Mouse (Mus musculus): ENCODE results near the gene Dnmt1.

GRCm38 (mm10) chr9:21002270-21002626, 42.6 kb upstream of the Dnmt1 start:
- no peak for TF ChIP-seq POLR2A (IDR thresholded peaks at IDR 0.05; ENCODE audit: extremely low read depth, insufficient read depth, low read length)
- TF ChIP-seq CTCF (IDR thresholded peaks at IDR 0.05; ENCODE audit: low read depth, low read length) = no peak

Data from liver, adult 2 months (tissue).